Mouse (Mus musculus): ENCODE data around the gene Eif2ak4. TPM values are rescaled to one million over a fixed set of nuclear protein-coding genes. Genes with fewer than 3 reads are reported as not detected.

Eif2ak4 gene
- polyA plus RNA-seq, 1 experiment from 2014 or later: 11.9 TPM

GRCm38 (mm10) chr2:118522265-118522664, 133.8 kb downstream of the Eif2ak4 start:
- no peaks in the 10 kb centered on the region for H3K27me3 ChIP-seq
- H3K4me2 ChIP-seq: no peak overlapping the region
- no peaks in the 10 kb centered on the region for H3K9me3 ChIP-seq
- no peak for ATAC-seq (ENCODE audit: low FRiP score)
- no peaks in the 10 kb centered on the region for H3K36me3 ChIP-seq (replicated peaks)
- H3K9ac ChIP-seq: no peak overlapping the region
- H3K4me1 ChIP-seq: peaks cover 17% of the 10 kb centered on the region
- H3K27ac ChIP-seq: no peak overlapping the region
- 43% methylated on average over 2 of the region's 2 CpGs for WGBS
- H3K4me3 ChIP-seq (replicated peaks): no peak overlapping the region

DNA sequence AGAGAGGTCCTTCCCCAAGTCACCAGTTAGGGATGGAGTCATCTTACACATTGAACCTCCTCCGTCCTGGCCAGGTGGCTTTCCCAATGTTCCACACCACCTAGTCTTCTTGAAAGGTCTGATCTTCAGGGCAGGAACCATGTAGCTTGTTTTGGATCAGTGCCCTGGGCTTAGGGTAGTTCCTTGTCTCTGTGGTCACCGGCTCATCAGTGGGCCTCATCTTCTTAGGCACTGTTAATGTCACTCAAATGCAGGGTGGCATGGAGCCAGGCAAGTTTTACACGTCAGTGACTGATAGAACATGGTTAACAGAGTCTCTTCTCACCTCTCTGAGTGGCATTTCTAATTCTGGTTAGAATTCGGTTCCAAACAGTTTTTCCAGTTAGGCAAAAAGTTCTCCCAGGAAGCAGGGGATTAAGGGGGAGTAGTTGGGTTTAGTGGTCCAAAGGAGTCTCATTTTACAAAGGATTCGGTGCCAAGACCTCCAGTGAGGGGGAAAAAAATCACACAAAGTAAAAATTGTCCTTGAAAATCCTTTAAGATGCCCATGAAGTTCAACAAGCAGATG, 134.8 kb downstream of the Eif2ak4 start:
- H3K27ac ChIP-seq: no peak overlapping the region
- WGBS: 51% methylated on average over 5 of the region's 5 CpGs
- ATAC-seq (ENCODE audit: low FRiP score): no peak

DNA sequence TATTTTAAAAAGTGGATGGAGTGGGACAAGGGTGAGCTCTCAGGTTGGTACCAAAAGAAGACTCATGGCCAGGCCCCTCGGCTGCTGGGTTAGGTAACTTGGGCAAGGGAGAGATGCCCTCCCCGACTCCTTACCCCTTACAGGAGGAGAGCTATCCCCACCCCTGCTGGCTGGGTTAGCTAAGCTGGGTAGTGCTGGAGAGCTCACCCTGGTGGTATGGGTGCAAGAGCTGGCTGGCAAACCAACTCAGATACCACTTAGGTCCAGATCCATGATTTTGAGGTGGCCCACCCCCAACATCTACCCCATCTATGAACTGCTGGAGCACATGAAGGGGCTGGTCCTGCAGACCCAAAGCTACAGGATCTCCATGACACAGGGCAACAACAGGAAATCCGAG, 136.4 kb downstream of the Eif2ak4 start:
- Histone ChIP-seq H3K9ac (no peak overlapping the region), H3K36me3 (replicated peaks) (no peaks in the 10 kb centered on the region), H3K9me3 (no peaks in the 10 kb centered on the region), H3K4me3 (replicated peaks) (no peak overlapping the region), H3K27ac (no peak overlapping the region), H3K4me2 (no peak overlapping the region), H3K4me1 (peaks cover 21% of the 10 kb centered on the region), H3K27me3 (no peaks in the 10 kb centered on the region)
- ATAC-seq (ENCODE audit: low FRiP score): no peak
- 86% methylated on average over 3 of the region's 3 CpGs for WGBS

More for the DNA sequence above, 134.8 kb downstream of the Eif2ak4 start:
- Histone ChIP-seq H3K4me3 (replicated peaks) (no peak overlapping the region), H3K4me1 (peaks cover 17% of the 10 kb centered on the region), H3K27me3 (no peaks in the 10 kb centered on the region), H3K36me3 (replicated peaks) (no peaks in the 10 kb centered on the region), H3K9me3 (no peaks in the 10 kb centered on the region), H3K9ac (no peak overlapping the region), H3K4me2 (no peak overlapping the region)

Other genes starting within 250 kb of the Eif2ak4 start
- 3.0 and 3.3 TPM in 2 replicates for gene Fsip1, start 131.7 kb upstream of the Eif2ak4 start, polyA plus RNA-seq (2016; fragmentation: Nextera tagmentation; extraction: Ambion mirVana)
- gene Gpr176, start 15.2 kb upstream of the Eif2ak4 start, polyA plus RNA-seq (2016; fragmentation: Nextera tagmentation; extraction: Ambion mirVana): 0.82 TPM in 2 replicates
- gene Srp14, start 91.1 kb downstream of the Eif2ak4 start, polyA plus RNA-seq (2016; fragmentation: Nextera tagmentation; extraction: Ambion mirVana): 252 and 263 TPM in 2 replicates
- 2.2 and 3.0 TPM in 2 replicates for gene Bmf, start 161.1 kb downstream of the Eif2ak4 start, polyA plus RNA-seq (2016; fragmentation: Nextera tagmentation; extraction: Ambion mirVana)
- gene Bub1b, start 209.6 kb downstream of the Eif2ak4 start, polyA plus RNA-seq (2016; fragmentation: Nextera tagmentation; extraction: Ambion mirVana): 112 and 126 TPM in 2 replicates